Mouse (Mus musculus) E14TG2a.4 (cell line): ENCODE data around the gene Tacstd2.

Source experiments
- CTCF ChIP-seq: conservative IDR thresholded peaks from 2 replicates; pipeline ENCODE4 v1.5.1; 2014; ENCODE audit warnings: low read length
- NANOG ChIP-seq: IDR thresholded peaks from 2 replicates; pipeline ENCODE4 v1.6.1; 2014; ENCODE audit warnings: borderline replicate concordance, low read length, mixed read lengths

- TF ChIP-seq CTCF (no peak), NANOG (no peak)
These were observed 1.2 kb downstream of the Tacstd2 start for GRCm38 (mm10) chr6:67534191-67535004.
